Mouse (Mus musculus): ENCODE measurements at regions not wholly inside any gene's neighbourhood (a gene's known extent, or its start where the extent isn't known, plus 50 kb on each side); places are given as distances from the start of the nearest gene placed in this dataset.
"Not testable (repeated sequence)": the region's sequence is repeated elsewhere in the genome, so short reads cannot be mapped to it uniquely, and the experiment has no call there.

GRCm38 (mm10) chr14:120758200-120758830, 152.7 kb upstream of the Ipo5 start:
- no peak for DNase-seq

DNA sequence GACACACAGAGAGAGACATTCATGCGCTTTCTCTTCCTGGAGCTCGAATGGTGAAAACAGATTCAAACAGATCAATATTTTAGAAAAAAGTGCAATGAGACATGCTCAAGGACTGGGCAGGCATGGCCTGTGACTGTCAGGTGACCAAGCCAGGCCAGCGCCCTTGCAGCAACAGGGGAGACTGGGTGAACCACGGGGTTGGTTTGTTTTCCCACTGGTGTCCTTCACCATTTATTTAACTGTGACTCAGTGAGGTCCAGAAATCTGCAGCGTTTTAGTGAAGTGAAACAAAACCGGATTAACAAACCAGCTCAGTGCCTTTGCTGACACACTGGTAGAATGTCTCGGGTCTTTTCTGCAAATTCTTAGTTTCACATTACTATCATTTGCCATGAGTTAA, 148.9 kb upstream of the Ipo5 start:
- DNase-seq, result no peak

GRCm38 (mm10) chr14:120762733-120763132, 148.3 kb upstream of the Ipo5 start:
- no peak for DNase-seq

DNA sequence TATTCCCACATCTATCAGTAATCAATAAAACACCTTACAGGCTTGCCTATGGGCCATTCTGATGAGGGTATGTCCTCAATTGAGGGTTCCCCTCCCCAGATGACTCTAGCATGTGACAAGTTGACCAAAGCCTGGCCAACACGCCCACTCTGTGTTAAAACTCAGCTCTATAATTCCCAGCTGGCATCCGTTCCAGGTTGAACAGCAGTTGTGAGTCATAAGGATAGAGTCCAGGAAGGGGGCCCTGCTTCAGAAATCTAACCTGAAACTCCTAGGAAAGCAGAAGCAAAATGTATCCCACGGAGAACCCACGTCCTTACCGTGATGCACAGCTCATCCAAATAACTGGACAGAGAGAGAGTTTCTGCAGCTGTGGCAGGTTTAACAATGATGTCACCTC, 147.2 kb upstream of the Ipo5 start:
- no peak for DNase-seq

GRCm38 (mm10) chr14:120764386-120764785, 146.6 kb upstream of the Ipo5 start:
- DNase-seq, result no peak

GRCm38 (mm10) chr14:120766451-120766850, 144.6 kb upstream of the Ipo5 start:
- DNase-seq, result no peak

GRCm38 (mm10) chr14:120770579-120770978, 140.4 kb upstream of the Ipo5 start:
- no peak for DNase-seq

- DNase-seq, result not testable (repeated sequence)
Observed at GRCm38 (mm10) chr14:120773001-120773400, 138.0 kb upstream of the Ipo5 start.

DNA sequence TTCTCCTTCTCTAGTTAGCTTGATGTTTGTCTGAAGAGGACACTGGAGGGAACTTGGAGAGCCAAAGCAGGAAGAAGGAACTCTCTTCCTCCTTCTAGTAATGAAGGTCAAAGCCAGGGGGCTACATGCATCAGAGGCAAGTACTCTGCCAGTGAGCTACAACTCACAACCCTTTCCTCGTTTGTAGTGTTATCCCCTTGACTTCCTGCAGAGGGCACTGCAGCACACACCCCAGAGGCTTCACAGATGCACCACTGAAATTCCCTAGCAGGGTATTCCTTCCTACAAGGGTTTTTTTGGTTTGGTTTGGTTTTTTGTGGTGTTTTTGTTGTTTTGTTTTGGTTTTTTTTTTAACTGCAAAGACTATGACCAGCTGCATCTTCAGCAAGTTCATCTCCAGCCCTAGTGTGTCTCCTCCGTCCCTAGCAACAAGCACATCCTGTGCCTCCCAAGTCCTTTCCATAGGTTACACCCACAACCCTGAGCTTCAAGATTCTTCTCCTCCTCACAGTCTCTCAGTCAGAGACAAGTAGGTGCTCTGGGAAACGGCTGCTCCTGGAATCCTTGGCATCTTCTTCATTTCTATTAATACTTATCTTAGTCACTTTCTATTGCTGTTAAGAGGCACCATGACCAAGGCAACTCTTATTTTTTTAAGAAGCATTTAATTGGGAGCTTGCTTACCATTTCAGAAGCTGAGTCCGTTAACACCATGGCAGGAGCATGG, 119.0 kb upstream of the Ipo5 start:
- no peak for DNase-seq

DNA sequence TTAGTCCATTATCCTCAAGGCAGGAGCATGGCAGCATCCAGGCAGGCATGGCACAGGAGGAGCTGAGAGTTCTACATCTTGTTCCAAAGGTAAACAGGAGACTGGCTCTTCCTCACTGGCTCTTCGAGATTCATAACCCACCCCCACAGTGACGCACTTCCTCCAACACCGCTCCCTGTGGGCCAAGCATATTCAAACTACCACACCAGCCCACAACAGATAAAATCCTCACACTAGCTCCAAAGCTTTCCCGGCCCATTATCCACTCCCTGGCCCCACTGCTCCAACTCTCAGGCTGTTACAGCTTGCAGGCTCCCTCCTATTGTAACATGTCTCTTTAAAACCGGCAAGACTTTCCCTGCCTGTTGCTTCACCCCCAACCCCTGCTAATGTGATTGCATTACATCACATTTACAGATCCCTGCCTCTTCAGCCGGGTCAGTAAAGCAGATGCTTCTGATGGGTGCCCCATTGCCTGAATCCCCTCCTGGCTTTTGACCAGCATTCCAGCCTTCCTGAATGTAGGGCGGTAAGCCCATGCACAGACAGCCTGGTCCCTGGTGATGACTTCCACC, 113.0 kb upstream of the Ipo5 start:
- no peak for DNase-seq

DNA sequence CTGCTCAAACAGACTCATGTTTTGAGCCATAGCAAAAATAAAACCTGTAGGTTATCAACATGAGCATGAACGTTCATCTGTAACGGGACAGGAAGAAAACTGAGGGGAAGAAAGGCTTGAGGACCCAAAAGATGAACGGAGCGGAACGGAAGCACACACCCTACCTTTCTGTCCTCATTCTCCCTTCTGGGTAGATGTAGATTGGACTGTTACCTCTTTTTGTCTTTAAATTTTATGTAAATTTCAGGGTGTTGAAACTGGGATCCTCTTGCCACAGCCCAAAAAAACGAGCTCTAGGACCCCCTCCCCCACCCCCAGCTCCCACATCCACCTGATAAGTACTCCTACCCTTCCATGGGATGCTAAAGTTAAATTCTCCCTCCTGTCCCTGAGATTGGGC, 107.8 kb upstream of the Ipo5 start:
- no peak for DNase-seq

DNA sequence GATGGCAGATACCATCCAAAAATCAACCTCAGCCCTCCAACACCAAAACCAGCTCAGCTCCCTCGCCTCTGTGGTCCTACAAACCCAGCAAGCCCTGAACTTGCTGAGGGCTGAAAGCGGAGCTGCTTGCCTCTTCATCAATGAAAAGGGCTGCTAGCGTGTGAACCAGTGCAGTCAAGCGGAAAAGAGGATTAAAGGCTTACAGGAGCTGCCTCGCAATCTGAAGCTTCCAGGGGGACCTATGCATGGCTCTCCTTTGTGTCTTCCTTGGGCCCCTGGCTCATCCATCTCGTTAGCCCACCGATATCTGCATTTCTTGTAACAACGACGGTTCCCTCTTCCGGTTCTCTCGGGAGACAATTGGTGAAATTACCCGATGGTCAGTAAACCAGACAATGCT, 107.3 kb upstream of the Ipo5 start:
- peak; percentile 30 to 54 for DNase-seq

- DNase-seq, result no peak
Observed at GRCm38 (mm10) chr14:120804183-120804848, 106.7 kb upstream of the Ipo5 start.

DNA sequence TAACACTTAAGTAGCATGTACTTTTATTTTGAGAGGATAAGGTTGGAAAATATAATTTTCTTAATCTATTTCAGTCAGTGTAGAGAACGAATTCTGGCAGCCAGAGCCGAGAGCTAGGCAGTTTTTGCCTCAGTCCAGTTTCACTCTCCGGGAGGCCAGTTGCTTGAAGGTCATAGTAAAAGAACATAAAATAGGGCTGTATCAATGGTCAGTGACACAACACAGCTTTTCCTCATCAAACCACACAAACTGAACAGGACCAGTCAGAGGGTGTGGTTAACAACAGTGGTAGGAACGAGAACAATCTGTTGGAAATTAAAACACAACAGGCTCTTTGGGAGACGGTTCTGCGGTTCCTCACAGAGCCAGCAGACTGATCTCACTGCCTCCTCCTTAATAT, 105.9 kb upstream of the Ipo5 start:
- no peak for DNase-seq

DNA sequence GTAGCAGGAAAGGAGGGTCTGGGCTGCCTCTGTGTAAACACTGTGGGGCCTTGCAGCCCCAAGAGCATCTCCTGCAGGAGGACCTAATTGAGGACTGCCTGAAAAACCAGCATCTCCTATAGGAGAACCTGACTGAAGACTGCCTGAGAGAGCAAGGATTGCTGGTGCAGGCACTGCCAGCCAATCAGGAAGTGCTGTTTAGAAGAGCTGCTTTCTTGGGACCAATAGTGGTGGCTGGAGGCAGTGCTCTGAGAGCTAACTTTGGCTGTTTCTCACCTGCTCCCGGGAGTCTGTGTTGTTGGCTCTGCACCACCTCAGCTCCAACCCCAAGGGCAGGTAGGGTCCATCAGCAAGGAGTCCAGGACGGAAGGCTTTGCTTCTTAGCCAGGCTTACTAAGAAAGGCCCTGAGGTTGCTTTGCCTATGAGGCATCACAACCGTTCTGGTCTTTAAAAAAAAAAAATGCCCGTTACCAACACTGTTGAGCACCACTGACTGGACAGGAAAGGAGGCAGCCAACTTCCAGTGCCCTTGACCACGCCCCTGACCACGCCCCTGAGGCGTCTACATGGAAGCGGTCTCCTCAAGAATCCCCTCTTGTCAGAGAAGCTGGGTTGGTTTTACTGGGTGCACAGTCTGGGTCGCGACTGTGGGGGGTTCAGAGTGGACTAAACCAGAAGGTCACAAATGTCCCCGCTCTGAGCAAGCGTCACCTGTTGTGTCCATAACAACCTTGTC, 105.0 kb upstream of the Ipo5 start:
- DNase-seq, result not testable (repeated sequence)

- no peak for DNase-seq
Observed at GRCm38 (mm10) chr14:120806553-120806893, 104.5 kb upstream of the Ipo5 start.

GRCm38 (mm10) chr14:120809321-120809720, 101.7 kb upstream of the Ipo5 start:
- no peak for DNase-seq

GRCm38 (mm10) chr14:120813938-120814337, 97.1 kb upstream of the Ipo5 start:
- DNase-seq, result no peak

GRCm38 (mm10) chr14:120815126-120815525, 95.9 kb upstream of the Ipo5 start:
- DNase-seq, result not testable (repeated sequence)

GRCm38 (mm10) chr14:120816529-120816928, 94.5 kb upstream of the Ipo5 start:
- no peak for DNase-seq

DNA sequence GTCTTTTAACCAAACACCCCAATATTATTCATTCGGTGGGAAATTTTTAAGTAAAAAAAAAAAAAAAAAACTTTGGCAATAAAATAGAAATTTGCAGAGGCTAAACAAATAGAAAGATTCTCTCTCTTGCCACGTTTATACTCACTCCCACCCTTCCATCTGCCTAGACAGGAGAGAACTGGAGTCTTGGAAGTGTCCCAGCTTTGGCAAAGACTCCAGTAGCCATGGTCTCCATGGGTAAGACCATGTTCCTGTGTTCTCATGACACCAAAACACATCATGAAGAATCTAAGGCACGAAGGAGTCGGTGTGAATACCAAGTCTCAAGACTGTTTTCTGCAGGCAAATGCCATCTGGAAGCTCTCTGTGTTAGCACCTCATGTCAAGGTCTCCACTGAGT, 84.8 kb upstream of the Ipo5 start:
- DNase-seq, result no peak

DNA sequence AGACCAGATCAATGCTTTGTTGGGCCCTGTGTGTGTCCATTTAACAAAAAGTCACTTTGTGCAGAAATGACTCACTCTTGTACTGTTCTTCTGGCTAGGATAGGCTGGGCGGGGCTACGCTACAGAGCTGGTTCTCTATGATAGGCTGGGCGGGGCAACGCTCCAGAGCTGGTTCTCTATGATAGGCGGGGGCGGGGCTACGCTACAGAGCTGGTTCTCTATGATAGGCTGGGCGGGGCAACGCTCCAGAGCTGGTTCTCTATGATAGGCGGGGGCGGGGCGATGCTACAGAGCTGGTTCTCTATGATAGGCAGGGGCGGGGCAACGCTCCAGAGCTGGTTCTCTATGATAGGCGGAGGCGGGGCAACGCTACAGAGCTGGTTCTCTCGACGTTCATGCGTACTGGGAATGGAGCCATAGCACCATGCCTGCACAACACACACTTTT, 80.6 kb upstream of the Ipo5 start:
- peak in 1 of 2 experiments; percentile 32 for DNase-seq

DNA sequence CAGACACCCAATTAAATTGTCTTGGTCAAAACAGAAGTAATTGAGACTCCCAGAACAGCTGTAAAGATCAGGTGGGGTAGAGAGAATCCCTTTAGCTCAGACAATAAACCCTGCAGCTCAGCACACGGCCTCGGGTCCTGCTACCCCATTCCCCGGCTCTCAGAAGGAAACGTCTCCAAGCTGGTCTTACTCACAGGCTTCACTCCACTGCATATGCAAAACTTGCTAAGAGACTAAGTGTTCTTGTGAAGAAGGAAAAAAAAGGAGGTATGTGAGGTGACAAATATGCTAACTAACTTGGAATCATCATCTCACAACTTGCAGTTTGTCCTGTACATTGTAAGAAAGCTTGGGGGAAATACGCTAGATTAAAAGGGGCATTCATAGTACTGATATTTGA, 79.6 kb upstream of the Ipo5 start:
- DNase-seq, result no peak

All from cerebellum, postnatal 25 days (tissue).